Mouse (Mus musculus): ENCODE data around the gene Pp2d1. TPM values are rescaled to one million over a fixed set of nuclear protein-coding genes. Genes with fewer than 3 reads are reported as not detected.

The Pp2d1 gene
- polyA plus RNA-seq, 1 experiment = not detected

DNA sequence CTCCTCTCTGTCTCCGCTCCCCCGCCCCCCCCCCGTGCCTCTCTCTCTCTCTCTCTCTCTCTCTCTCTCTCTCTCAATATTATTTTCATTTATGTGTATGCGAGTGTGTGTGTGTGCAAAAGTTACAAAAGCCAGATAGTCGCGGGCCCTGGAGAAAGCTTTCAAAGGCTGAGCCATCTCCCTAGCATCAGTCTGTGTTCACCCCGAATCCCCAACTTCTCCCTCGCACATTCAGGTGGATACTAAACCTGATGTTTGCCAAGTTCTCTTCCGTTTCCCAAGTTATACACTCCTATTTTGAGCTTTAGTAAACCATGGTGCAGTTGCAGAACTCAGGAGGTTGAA lies 75.8 kb downstream of the Pp2d1 start:
- DNase-seq = no peak
- 7% methylated on average over 8 of the region's 9 CpGs for WGBS

DNA sequence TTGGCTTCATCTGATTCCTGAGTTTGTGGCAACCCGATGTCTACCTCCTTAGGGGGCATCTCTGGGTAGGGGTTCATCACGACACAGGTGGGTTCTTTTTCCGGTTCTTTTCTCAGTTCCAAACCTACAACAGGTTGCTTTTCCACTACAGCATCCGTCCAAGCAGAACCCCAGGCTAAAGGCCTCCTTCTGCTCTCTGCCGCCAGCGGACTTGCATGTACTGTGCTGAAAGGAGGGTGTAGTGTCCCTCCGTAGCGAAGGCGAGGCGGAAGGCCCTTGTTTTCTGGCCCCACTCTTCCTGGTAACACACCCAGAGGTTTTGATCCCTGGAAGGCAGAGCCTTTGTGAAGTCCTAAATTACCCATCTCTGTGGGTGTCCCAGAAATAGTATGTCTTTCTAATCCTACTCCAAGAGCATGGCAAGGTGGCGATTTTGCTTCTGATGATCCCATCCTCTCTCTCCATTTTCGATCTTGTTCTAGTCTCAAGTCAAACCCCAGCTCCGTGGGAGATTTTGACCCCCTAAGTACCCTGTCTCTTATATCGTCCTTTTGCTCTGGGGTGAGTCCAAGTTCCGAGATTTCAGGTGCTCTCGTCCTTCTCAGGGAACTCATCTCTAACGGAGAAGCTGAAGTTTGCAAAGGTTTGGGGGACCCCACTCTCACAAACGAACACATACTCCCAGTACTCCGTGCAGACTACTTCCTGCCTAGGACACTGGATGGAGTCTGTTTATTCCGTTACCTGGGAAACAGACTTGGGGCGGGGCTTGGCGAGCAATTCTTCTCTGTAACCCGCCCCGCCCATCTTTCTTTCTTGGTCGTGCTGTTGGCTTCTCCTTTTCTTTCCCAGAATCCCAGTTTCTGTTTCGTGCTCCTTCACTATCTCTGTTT lies 76.4 kb downstream of the Pp2d1 start, which contains the start of gene Efhb:
Gene Efhb (minus strand): TSS at position 719 of the 893 bp plus-strand sequence.
- H3K4me1 ChIP-seq (ENCODE audit: control insufficient read depth, insufficient read depth, low read length) = peaks cover 2% of the 10 kb centered on the region; the same call in 1 of the 2 replicates
- TF ChIP-seq POLR2A (IDR thresholded peaks at IDR 0.05; ENCODE audit: borderline replicate concordance, extremely low read depth, low read depth, low read length) (no peak), CTCF (IDR thresholded peaks at IDR 0.05; ENCODE audit: insufficient read depth, low read length) (no peak)
- peak within 1 kb of the TSS; percentile 41 for H3K4me3 ChIP-seq (replicated peaks; ENCODE audit: extremely low read depth, low read depth, low read length)
- DNase-seq = peak; percentile 84
- WGBS = 25% methylated on average over 26 of the region's 26 CpGs

More for the DNA sequence above, 75.8 kb downstream of the Pp2d1 start:
- TF ChIP-seq POLR2A (IDR thresholded peaks at IDR 0.05; ENCODE audit: borderline replicate concordance, extremely low read depth, low read depth, low read length) (no peak), CTCF (IDR thresholded peaks at IDR 0.05; ENCODE audit: insufficient read depth, low read length) (no peak)
- Histone ChIP-seq H3K4me1 (ENCODE audit: control insufficient read depth, insufficient read depth, low read length) (peaks cover 2% of the 10 kb centered on the region; the same call in 1 of the 2 replicates), H3K4me3 (replicated peaks; ENCODE audit: extremely low read depth, low read depth, low read length) (peak overlapping the region; percentile 41)

Other genes starting within 250 kb of the Pp2d1 start
- 0.53 and 1.0 TPM in 2 replicates for gene Efhb, start 76.1 kb downstream of the Pp2d1 start, polyA plus RNA-seq (2012; rRNA removed)
- 8.9 and 13.5 TPM in 2 replicates for gene Rab5a, start 60.2 kb downstream of the Pp2d1 start, polyA plus RNA-seq (2012; rRNA removed)
- 11.2 and 15.3 TPM in 2 replicates for gene Kat2b, start 27.4 kb upstream of the Pp2d1 start, polyA plus RNA-seq (2012; rRNA removed)
- gene Sgo1, start 149.9 kb upstream of the Pp2d1 start, polyA plus RNA-seq (2012; rRNA removed) = 0.09 and 0.14 TPM in 2 replicates